Mouse (Mus musculus) neural tube, embryonic 15.5 days (tissue): ENCODE data around the gene Rtkn2. TPM values are rescaled to one million over a fixed set of nuclear protein-coding genes. Genes with fewer than 3 reads are reported as not detected.

Source experiments
- ATAC-seq: fragments of 200-750 bp; cut with Nextera tagmentation; 2 replicates; pipeline ENCODE4 v1.8.0; 2017; ENCODE audit warnings: mild to moderate bottlenecking, moderate TSS enrichment, moderate library complexity; ENCODE audit not compliant: low FRiP score
- H3K27ac ChIP-seq: fragments of 300-500 bp; sonication (generic); replicated peaks from 2 replicates; pipeline ENCODE4 v1.5.1; 2015; ENCODE audit warnings: mild to moderate bottlenecking, inconsistent platforms
- H3K27me3 ChIP-seq: fragments of 300-500 bp; sonication (generic); replicated peaks from 2 replicates; pipeline ENCODE4 v1.6.1; 2015; ENCODE audit warnings: inconsistent platforms
- H3K36me3 ChIP-seq: fragments of 300-500 bp; sonication (generic); 2 replicates; pipeline ENCODE4 v1.6.1; 2015; ENCODE audit warnings: inconsistent platforms
- H3K4me1 ChIP-seq: fragments of 300-500 bp; sonication (generic); 2 replicates; pipeline ENCODE4 v1.6.1; 2015; ENCODE audit warnings: inconsistent platforms
- H3K4me2 ChIP-seq: fragments of 300-500 bp; sonication (generic); 2 replicates; pipeline ENCODE4 v1.6.1; 2015; ENCODE audit warnings: inconsistent platforms, mild to moderate bottlenecking, moderate library complexity
- H3K4me3 ChIP-seq: fragments of 300-500 bp; sonication (generic); replicated peaks from 2 replicates; pipeline ENCODE4 v1.5.1; 2015; ENCODE audit warnings: mild to moderate bottlenecking, inconsistent platforms
- H3K9ac ChIP-seq: fragments of 300-500 bp; sonication (generic); replicated peaks from 2 replicates; pipeline ENCODE4 v1.6.1; 2015; ENCODE audit warnings: mild to moderate bottlenecking, inconsistent platforms
- H3K9me3 ChIP-seq: fragments of 300-500 bp; sonication (generic); replicated peaks from 2 replicates; pipeline ENCODE4 v1.6.1; 2016; ENCODE audit warnings: inconsistent platforms
- WGBS: fragments of 180-500 bp; shearing (Covaris S2); methylation state at CpG from one replicate; pipeline ENCODE4 v1.1.7; 2015; ENCODE audit warnings: mixed read lengths; 5-methylcytosine and 5-hydroxymethylcytosine counted together
- polyA plus RNA-seq: library from polyadenylated mRNA; unstranded; fragments of >200 nt; fragmentation: Nextera tagmentation; extraction: Ambion mirVana; gene quantifications from 2 replicates; pipeline ENCODE4 v1.2.1, GENCODE M21; 2015

The Rtkn2 gene
- polyA plus RNA-seq, 1 experiment from 2014 or later: 2.6 TPM

- Histone ChIP-seq H3K4me2 (no peak overlapping the region), H3K4me1 (peaks cover 16% of the 10 kb centered on the region), H3K36me3 (peaks cover 30% of the 10 kb centered on the region), H3K9ac (no peak overlapping the region), H3K27me3 (no peaks in the 10 kb centered on the region), H3K9me3 (no peaks in the 10 kb centered on the region), H3K27ac (no peak overlapping the region), H3K4me3 (no peak overlapping the region)
- no peak for ATAC-seq
- WGBS: 80% methylated on average over 8 of the region's 8 CpGs
These were observed 121.1 kb downstream of the Rtkn2 start for GRCm38 (mm10) chr10:68100506-68100905.

GRCm38 (mm10) chr10:68101251-68101650 lies 121.9 kb downstream of the Rtkn2 start:
- Histone ChIP-seq H3K36me3 (peaks cover 25% of the 10 kb centered on the region), H3K27ac (no peak overlapping the region), H3K4me1 (peaks cover 23% of the 10 kb centered on the region), H3K27me3 (no peaks in the 10 kb centered on the region), H3K9me3 (no peaks in the 10 kb centered on the region), H3K4me2 (no peak overlapping the region), H3K9ac (no peak overlapping the region), H3K4me3 (no peak overlapping the region)
- no peak for ATAC-seq
- WGBS: 80% methylated on average over 4 of the region's 4 CpGs

- peaks cover 36% of the 10 kb centered on the region for H3K4me1 ChIP-seq
- no peak for ATAC-seq
- no peak overlapping the region for H3K4me3 ChIP-seq
- H3K27ac ChIP-seq: no peak overlapping the region
- 97% methylated on average over 6 of the region's 6 CpGs for WGBS
- peaks cover 12% of the 10 kb centered on the region for H3K36me3 ChIP-seq
- H3K9ac ChIP-seq: no peak overlapping the region
- H3K9me3 ChIP-seq: no peaks in the 10 kb centered on the region
- no peaks in the 10 kb centered on the region for H3K27me3 ChIP-seq
- H3K4me2 ChIP-seq: no peak overlapping the region
These were observed 123.2 kb downstream of the Rtkn2 start for GRCm38 (mm10) chr10:68102566-68102965.

- 76% methylated on average over 6 of the region's 6 CpGs for WGBS
- Histone ChIP-seq H3K4me2 (no peak overlapping the region), H3K4me3 (no peak overlapping the region), H3K27me3 (no peaks in the 10 kb centered on the region), H3K9ac (no peak overlapping the region), H3K9me3 (no peaks in the 10 kb centered on the region), H3K27ac (no peak overlapping the region), H3K4me1 (peaks cover 38% of the 10 kb centered on the region), H3K36me3 (peaks cover 6% of the 10 kb centered on the region; the same call in 1 of the 2 replicates)
- no peak for ATAC-seq
These were observed 123.9 kb downstream of the Rtkn2 start for GRCm38 (mm10) chr10:68103078-68103855.

GRCm38 (mm10) chr10:68103988-68104387 lies 124.6 kb downstream of the Rtkn2 start:
- H3K27me3 ChIP-seq: no peaks in the 10 kb centered on the region
- no peak overlapping the region for H3K4me2 ChIP-seq
- H3K4me3 ChIP-seq: no peak overlapping the region
- no peak overlapping the region; the same call in 1 of the 2 replicates for H3K27ac ChIP-seq
- whole genome bisulfite sequencing: 60% methylated on average over 5 of the region's 5 CpGs
- peaks cover 38% of the 10 kb centered on the region for H3K4me1 ChIP-seq
- no peak for ATAC-seq
- H3K9me3 ChIP-seq: no peaks in the 10 kb centered on the region
- no peak overlapping the region for H3K9ac ChIP-seq
- peaks cover 6% of the 10 kb centered on the region; the same call in 1 of the 2 replicates for H3K36me3 ChIP-seq

GRCm38 (mm10) chr10:68104481-68104880 lies 125.1 kb downstream of the Rtkn2 start:
- peak overlapping the region; percentile 30; the same call in 1 of the 2 replicates for H3K27ac ChIP-seq
- H3K9me3 ChIP-seq: no peaks in the 10 kb centered on the region
- no peak overlapping the region for H3K9ac ChIP-seq
- H3K36me3 ChIP-seq: peaks cover 6% of the 10 kb centered on the region; the same call in 1 of the 2 replicates
- no peak overlapping the region for H3K4me2 ChIP-seq
- H3K27me3 ChIP-seq: no peaks in the 10 kb centered on the region
- WGBS: 8% methylated on average over 2 of the region's 2 CpGs
- no peak overlapping the region for H3K4me3 ChIP-seq
- H3K4me1 ChIP-seq: peaks cover 38% of the 10 kb centered on the region
- ATAC-seq: no peak

GRCm38 (mm10) chr10:68104881-68105781 lies 125.8 kb downstream of the Rtkn2 start:
- H3K4me3 ChIP-seq: no peak overlapping the region
- 62% methylated on average over 14 of the region's 14 CpGs for WGBS
- H3K9ac ChIP-seq: no peak overlapping the region
- no peaks in the 10 kb centered on the region for H3K9me3 ChIP-seq
- no peak overlapping the region for H3K4me2 ChIP-seq
- peaks cover 6% of the 10 kb centered on the region; the same call in 1 of the 2 replicates for H3K36me3 ChIP-seq
- peak overlapping the region; percentile 62 for H3K27ac ChIP-seq
- no peak for ATAC-seq
- H3K27me3 ChIP-seq: no peaks in the 10 kb centered on the region
- peaks cover 38% of the 10 kb centered on the region for H3K4me1 ChIP-seq

GRCm38 (mm10) chr10:68106351-68106950 lies 127.1 kb downstream of the Rtkn2 start:
- H3K9ac ChIP-seq: no peak overlapping the region
- peak overlapping the region; percentile 62 for H3K27ac ChIP-seq
- H3K9me3 ChIP-seq: no peaks in the 10 kb centered on the region
- H3K4me1 ChIP-seq: peaks cover 38% of the 10 kb centered on the region
- WGBS: 27% methylated on average over 9 of the region's 9 CpGs
- no peaks in the 10 kb centered on the region for H3K27me3 ChIP-seq
- no peak overlapping the region for H3K4me3 ChIP-seq
- no peaks in the 10 kb centered on the region for H3K36me3 ChIP-seq
- H3K4me2 ChIP-seq: no peak overlapping the region
- no peak for ATAC-seq

GRCm38 (mm10) chr10:68107716-68108115 lies 128.3 kb downstream of the Rtkn2 start:
- no peaks in the 10 kb centered on the region for H3K36me3 ChIP-seq
- H3K4me2 ChIP-seq: no peak overlapping the region
- peaks cover 42% of the 10 kb centered on the region for H3K4me1 ChIP-seq
- no peaks in the 10 kb centered on the region for H3K9me3 ChIP-seq
- WGBS: 79% methylated on average over 6 of the region's 6 CpGs
- H3K9ac ChIP-seq: no peak overlapping the region
- no peak overlapping the region for H3K27ac ChIP-seq
- H3K27me3 ChIP-seq: no peaks in the 10 kb centered on the region
- no peak for ATAC-seq
- H3K4me3 ChIP-seq: no peak overlapping the region
